Mouse (Mus musculus) myocyte (in vitro differentiated cells): ENCODE data around the gene Gstp1. TPM values are rescaled to one million over a fixed set of nuclear protein-coding genes. Genes with fewer than 3 reads are reported as not detected.
A peak's percentile ranks its signal among the peaks of the same experiment; 100 is the strongest.

Experiments
- H3K27me3 ChIP-seq: one replicate; pipeline ENCODE4 v1.6.1; 2011; ENCODE audit not compliant: control insufficient read depth, insufficient read depth, insufficient read length
- H3K36me3 ChIP-seq: one replicate; pipeline ENCODE4 v1.6.1; 2011; ENCODE audit not compliant: control insufficient read depth, insufficient read depth
- H3K4me2 ChIP-seq: one replicate; pipeline ENCODE4 v1.6.1; 2011; ENCODE audit warnings: low read depth, control low read depth
- H3K4me3 ChIP-seq: one replicate; pipeline ENCODE4 v1.5.1; 2011; ENCODE audit warnings: mild to moderate bottlenecking, control low read depth, moderate library complexity
- H3K79me2 ChIP-seq: one replicate; pipeline ENCODE4 v1.6.1; 2011; ENCODE audit not compliant: control insufficient read depth, insufficient read depth
- H3ac ChIP-seq: one replicate; pipeline ENCODE4 v1.6.1; 2011; ENCODE audit not compliant: control insufficient read depth, insufficient read length
- CEBPB ChIP-seq: IDR thresholded peaks from 2 replicates; pipeline ENCODE4 v1.6.1; 2011; ENCODE audit warnings: mild to moderate bottlenecking, moderate library complexity; ENCODE audit not compliant: poor library complexity, insufficient read depth, severe bottlenecking
- E2F4 ChIP-seq: IDR thresholded peaks from one replicate; pipeline ENCODE4 v1.6.1; 2011; ENCODE audit warnings: mild to moderate bottlenecking, control low read depth, moderate library complexity; ENCODE audit not compliant: insufficient read depth
- MAX ChIP-seq: IDR thresholded peaks from one replicate; pipeline ENCODE4 v1.6.1; 2011; ENCODE audit warnings: low read depth, mild to moderate bottlenecking, control low read depth
- MYOD1 ChIP-seq, 3 experiments: IDR thresholded peaks; one replicate each; pipeline ENCODE4 v1.6.1; 2011; ENCODE audit warnings: control low read depth in 2 of 3, low read depth in 2 of 3, mild to moderate bottlenecking in 2 of 3, moderate library complexity in 1 of 3; ENCODE audit not compliant: insufficient read length in 2 of 3, control insufficient read depth in 1 of 3
- MYOG ChIP-seq, 3 experiments: IDR thresholded peaks; one replicate each; pipeline ENCODE4 v1.6.1; 2011; ENCODE audit warnings: control low read depth in 2 of 3, low read depth in 2 of 3, mild to moderate bottlenecking in 2 of 3; ENCODE audit not compliant: insufficient read length in 2 of 3, control insufficient read depth in 1 of 3, insufficient read depth in 1 of 3
- POLR2A ChIP-seq: IDR thresholded peaks from one replicate; pipeline ENCODE4 v1.6.1; 2011; ENCODE audit warnings: low read depth, mild to moderate bottlenecking, control low read depth, moderate library complexity; ENCODE audit not compliant: insufficient read length
- POLR2AphosphoS2 ChIP-seq: IDR thresholded peaks from one replicate; pipeline ENCODE4 v1.6.1; 2011; ENCODE audit warnings: low read depth, control low read depth; ENCODE audit not compliant: insufficient read length
- REST ChIP-seq: IDR thresholded peaks from one replicate; pipeline ENCODE4 v1.6.1; 2011; ENCODE audit warnings: mild to moderate bottlenecking, control low read depth, moderate library complexity; ENCODE audit not compliant: insufficient read depth, insufficient read length
- SRF ChIP-seq: IDR thresholded peaks from one replicate; pipeline ENCODE4 v1.6.1; 2011; ENCODE audit warnings: low read depth; ENCODE audit not compliant: control insufficient read depth, insufficient read length
- TCF12 ChIP-seq: IDR thresholded peaks from one replicate; pipeline ENCODE4 v1.6.1; 2011; ENCODE audit warnings: mild to moderate bottlenecking, control low read depth; ENCODE audit not compliant: poor library complexity, insufficient read depth, severe bottlenecking
- TCF3 ChIP-seq: IDR thresholded peaks from one replicate; pipeline ENCODE4 v1.6.1; 2011; ENCODE audit warnings: low read depth, control low read depth; ENCODE audit not compliant: insufficient read length
- USF1 ChIP-seq: IDR thresholded peaks from one replicate; pipeline ENCODE4 v1.6.1; 2011; ENCODE audit warnings: low read depth, mild to moderate bottlenecking, control low read depth, moderate library complexity
- polyA plus RNA-seq: library from polyadenylated mRNA; unstranded; fragments of >200 nt; fragmentation: generic; extraction: Trizol; gene quantifications from one replicate; pipeline ENCODE4 v1.2.1, GENCODE M21; 2012; ENCODE audit warnings: missing spikeins

The Gstp1 gene
- polyA plus RNA-seq, 1 experiment = 768 TPM

- Histone ChIP-seq H3K79me2 (no peaks in the 10 kb centered on the region), H3K36me3 (peaks cover 13% of the 10 kb centered on the region), H3K4me3 (no peak overlapping the region), H3ac (no peak overlapping the region), H3K27me3 (no peaks in the 10 kb centered on the region), H3K4me2 (no peak overlapping the region)
- TF ChIP-seq SRF (no peak), E2F4 (no peak), CEBPB (no peak), USF1 (no peak), POLR2AphosphoS2 (peak; percentile 48), TCF12 (no peak), MAX (no peak), MYOG (IDR thresholded peaks at IDR 0.05; ENCODE audit: control insufficient read depth in 1 of 3, insufficient read depth in 1 of 3, insufficient read length in 2 of 3, low read depth in 2 of 3) (no peak), MYOD1 (IDR thresholded peaks at IDR 0.05; ENCODE audit: control insufficient read depth in 1 of 3, insufficient read length in 2 of 3, low read depth in 2 of 3) (no peak)
These were observed 33.5 kb downstream of the Gstp1 start for GRCm38 (mm10) chr19:4004331-4004730.

GRCm38 (mm10) chr19:4003641-4004040 is 34.1 kb downstream of the Gstp1 start:
- no peaks in the 10 kb centered on the region for H3K79me2 ChIP-seq
- TF ChIP-seq MYOD1 (IDR thresholded peaks at IDR 0.05; ENCODE audit: control insufficient read depth in 1 of 3, insufficient read length in 2 of 3, low read depth in 2 of 3) (no peak), MYOG (IDR thresholded peaks at IDR 0.05; ENCODE audit: control insufficient read depth in 1 of 3, insufficient read depth in 1 of 3, insufficient read length in 2 of 3, low read depth in 2 of 3) (no peak), TCF12 (no peak), TCF3 (no peak), REST (no peak), E2F4 (no peak), CEBPB (no peak), POLR2AphosphoS2 (no peak), USF1 (no peak), SRF (no peak)
- H3K27me3 ChIP-seq = no peaks in the 10 kb centered on the region
- no peak overlapping the region for H3K4me2 ChIP-seq
- no peak overlapping the region for H3ac ChIP-seq
- H3K36me3 ChIP-seq = peaks cover 7% of the 10 kb centered on the region
- no peak overlapping the region for H3K4me3 ChIP-seq

GRCm38 (mm10) chr19:4003112-4003511 is 34.7 kb downstream of the Gstp1 start, which contains the start of gene Doc2g:
Gene Doc2g (plus strand): TSS chr19:4003313.
- Histone ChIP-seq H3K36me3 (peaks cover 7% of the 10 kb centered on the region), H3K4me3 (no peak within 1 kb of the TSS), H3K27me3 (no peaks in the 10 kb centered on the region), H3K4me2 (peak within 1 kb of the TSS; percentile 2), H3ac (no peak within 1 kb of the TSS), H3K79me2 (no peaks in the 10 kb centered on the region)
- peak; percentile 12 for TF ChIP-seq POLR2AphosphoS2
- no peak for TF ChIP-seq SRF

- H3K27me3 ChIP-seq = no peaks in the 10 kb centered on the region
- H3K4me3 ChIP-seq = peak overlapping the region; percentile 35
- TF ChIP-seq E2F4 = no peak
- TF ChIP-seq USF1 = no peak
- TF ChIP-seq MYOG (IDR thresholded peaks at IDR 0.05; ENCODE audit: control insufficient read depth in 1 of 3, insufficient read depth in 1 of 3, insufficient read length in 2 of 3, low read depth in 2 of 3) = peak in 1 of 3 experiments; percentile 47
- peak in 2 of 3 experiments; percentile 10 to 32 for TF ChIP-seq MYOD1 (IDR thresholded peaks at IDR 0.05; ENCODE audit: control insufficient read depth in 1 of 3, insufficient read length in 2 of 3, low read depth in 2 of 3)
- TF ChIP-seq TCF12 = no peak
These were observed 36.0 kb downstream of the Gstp1 start for GRCm38 (mm10) chr19:4001752-4002151.

GRCm38 (mm10) chr19:4000949-4001525 is 36.7 kb downstream of the Gstp1 start:
- Histone ChIP-seq H3K79me2 (no peaks in the 10 kb centered on the region), H3K36me3 (peaks cover 7% of the 10 kb centered on the region), H3K4me2 (peak overlapping the region; percentile 80), H3K27me3 (no peaks in the 10 kb centered on the region), H3ac (peak overlapping the region; percentile 21), H3K4me3 (peak overlapping the region; percentile 35)
- TF ChIP-seq MAX (no peak), MYOG (IDR thresholded peaks at IDR 0.05; ENCODE audit: control insufficient read depth in 1 of 3, insufficient read depth in 1 of 3, insufficient read length in 2 of 3, low read depth in 2 of 3) (no peak), POLR2AphosphoS2 (no peak), MYOD1 (IDR thresholded peaks at IDR 0.05; ENCODE audit: control insufficient read depth in 1 of 3, insufficient read length in 2 of 3, low read depth in 2 of 3) (no peak), POLR2A (no peak), CEBPB (no peak), TCF12 (no peak), TCF3 (no peak), SRF (no peak), REST (no peak), E2F4 (no peak), USF1 (no peak)

More at GRCm38 (mm10) chr19:4001752-4002151, 36.0 kb downstream of the Gstp1 start:
- H3K36me3 ChIP-seq = peaks cover 7% of the 10 kb centered on the region
- H3ac ChIP-seq = no peak overlapping the region
- peak overlapping the region; percentile 80 for H3K4me2 ChIP-seq
- H3K79me2 ChIP-seq = no peaks in the 10 kb centered on the region
